Mouse (Mus musculus) ES-Bruce4 (cell line): ENCODE results near the gene Bin2. TPM values are rescaled to one million over a fixed set of nuclear protein-coding genes. Genes with fewer than 3 reads are reported as not detected.

Source experiments
- H3K27ac ChIP-seq: 2 replicates; pipeline ENCODE4 v1.5.1; 2012; ENCODE audit warnings: low read length, inconsistent platforms; ENCODE audit not compliant: insufficient read depth
- H3K27me3 ChIP-seq: 2 replicates; pipeline ENCODE4 v1.6.1; 2012; ENCODE audit warnings: mild to moderate bottlenecking, low read length, inconsistent platforms; ENCODE audit not compliant: control insufficient read depth, poor library complexity, insufficient read depth, severe bottlenecking
- H3K36me3 ChIP-seq: 2 replicates; pipeline ENCODE4 v1.6.1; 2012; ENCODE audit warnings: inconsistent platforms, mild to moderate bottlenecking, low read length, moderate library complexity; ENCODE audit not compliant: control insufficient read depth, poor library complexity, insufficient read depth, severe bottlenecking
- H3K4me1 ChIP-seq: one replicate; pipeline ENCODE4 v1.8.1; 2011; ENCODE audit warnings: low read length; ENCODE audit not compliant: control insufficient read depth, insufficient read depth
- H3K4me3 ChIP-seq: 2 replicates; pipeline ENCODE4 v1.5.1; 2011; ENCODE audit warnings: low read depth, mild to moderate bottlenecking, low read length
- H3K9ac ChIP-seq: 2 replicates; pipeline ENCODE4 v1.6.1; 2012; ENCODE audit warnings: low read depth, mild to moderate bottlenecking, inconsistent platforms; ENCODE audit not compliant: poor library complexity, severe bottlenecking
- H3K9me3 ChIP-seq: replicated peaks from 2 replicates; pipeline ENCODE4 v1.6.1; 2012; ENCODE audit warnings: mild to moderate bottlenecking, low read length, inconsistent platforms; ENCODE audit not compliant: control insufficient read depth, poor library complexity, insufficient read depth, severe bottlenecking
- CTCF ChIP-seq: IDR thresholded peaks from one replicate; pipeline ENCODE4 v1.8.1; 2011; ENCODE audit warnings: low read depth, low read length
- EP300 ChIP-seq: IDR thresholded peaks from 2 replicates; pipeline ENCODE4 v1.6.1; 2011; ENCODE audit warnings: low read depth, low read length; ENCODE audit not compliant: insufficient read depth
- POLR2A ChIP-seq: IDR thresholded peaks from one replicate; pipeline ENCODE4 v1.8.1; 2011; ENCODE audit warnings: low read length; ENCODE audit not compliant: insufficient read depth
- polyA plus RNA-seq: library from polyadenylated mRNA; stranded (reverse); fragments of >200 nt; gene quantifications from 2 replicates; pipeline ENCODE4 v1.2.4, GENCODE M21; 2011; ENCODE audit warnings: low read depth; ENCODE audit not compliant: missing spikeins, insufficient read depth, insufficient read length

Bin2 gene
- polyA plus RNA-seq, 1 experiment = 30.0 TPM

- no peaks in the 10 kb centered on the region for H3K4me1 ChIP-seq
Measured at GRCm38 (mm10) chr15:100641226-100641810, 28.0 kb downstream of the Bin2 start.

GRCm38 (mm10) chr15:100639972-100640750, 29.2 kb downstream of the Bin2 start:
- Histone ChIP-seq H3K9me3 (no peaks in the 10 kb centered on the region), H3K4me1 (no peaks in the 10 kb centered on the region), H3K27me3 (no peaks in the 10 kb centered on the region), H3K27ac (no peak overlapping the region), H3K9ac (no peak overlapping the region), H3K36me3 (no peaks in the 10 kb centered on the region), H3K4me3 (no peak overlapping the region)
- TF ChIP-seq POLR2A (no peak), CTCF (no peak), EP300 (no peak)

More at GRCm38 (mm10) chr15:100641226-100641810, 28.0 kb downstream of the Bin2 start:
- Histone ChIP-seq H3K4me3 (no peak overlapping the region), H3K9me3 (no peaks in the 10 kb centered on the region), H3K9ac (no peak overlapping the region), H3K27me3 (no peaks in the 10 kb centered on the region), H3K27ac (no peak overlapping the region), H3K36me3 (no peaks in the 10 kb centered on the region)
- no peak for TF ChIP-seq POLR2A
- no peak for TF ChIP-seq CTCF
- TF ChIP-seq EP300 = no peak

GRCm38 (mm10) chr15:100637661-100638060, 31.7 kb downstream of the Bin2 start:
- Histone ChIP-seq H3K27me3 (no peaks in the 10 kb centered on the region), H3K27ac (no peak overlapping the region), H3K36me3 (no peaks in the 10 kb centered on the region), H3K9ac (peak overlapping the region; percentile 94; the same call in 1 of the 2 replicates), H3K4me1 (peaks cover 7% of the 10 kb centered on the region), H3K9me3 (no peaks in the 10 kb centered on the region), H3K4me3 (no peak overlapping the region)
- TF ChIP-seq CTCF = peak; percentile 56
- TF ChIP-seq POLR2A = no peak
- no peak for TF ChIP-seq EP300

- H3K9ac ChIP-seq = peak within 1 kb of the TSS; percentile 94
- peak within 1 kb of the TSS; percentile 60 for H3K27ac ChIP-seq
- no peaks in the 10 kb centered on the region for H3K9me3 ChIP-seq
- peak within 1 kb of the TSS; percentile 67 for H3K4me3 ChIP-seq
- peaks cover 10% of the 10 kb centered on the region for H3K4me1 ChIP-seq
- H3K36me3 ChIP-seq = no peaks in the 10 kb centered on the region
- no peaks in the 10 kb centered on the region for H3K27me3 ChIP-seq
- TF ChIP-seq CTCF (no peak), EP300 (no peak), POLR2A (no peak)
Measured at GRCm38 (mm10) chr15:100636700-100637501, 32.5 kb downstream of the Bin2 start, which contains the start of gene Smagp. TSS of gene Smagp (minus strand) at chr15:100636940.

GRCm38 (mm10) chr15:100635851-100636645, 33.3 kb downstream of the Bin2 start:
- TF ChIP-seq POLR2A (no peak), EP300 (no peak), CTCF (no peak)
- Histone ChIP-seq H3K27me3 (no peaks in the 10 kb centered on the region), H3K4me1 (peaks cover 14% of the 10 kb centered on the region), H3K9me3 (no peaks in the 10 kb centered on the region), H3K9ac (peak overlapping the region; percentile 94), H3K27ac (peak overlapping the region; percentile 60), H3K4me3 (peak overlapping the region; percentile 67), H3K36me3 (no peaks in the 10 kb centered on the region)
